Mouse (Mus musculus): ENCODE data around the gene Plekhg3. TPM values are rescaled to one million over a fixed set of nuclear protein-coding genes. Genes with fewer than 3 reads are reported as not detected.

The Plekhg3 gene
- polyA plus RNA-seq, 1 experiment from 2014 or later, result 2.1 TPM

GRCm38 (mm10) chr12:76556745-76557389 lies 26.2 kb downstream of the Plekhg3 start:
- TF ChIP-seq EP300 (IDR thresholded peaks at IDR 0.05), result no peak
- no peak for TF ChIP-seq CTCF (IDR thresholded peaks at IDR 0.05)
- H3K4me2 ChIP-seq (replicated peaks; ENCODE audit: low read depth, low read length), result no peak overlapping the region
- WGBS, result 57% methylated on average over 6 of the region's 6 CpGs
- H3K27ac ChIP-seq (ENCODE audit: low read length), result no peak overlapping the region
- ATAC-seq, result no peak
- H3K36me3 ChIP-seq (ENCODE audit: insufficient read depth, low read length), result no peaks in the 10 kb centered on the region
- no peaks in the 10 kb centered on the region for H3K4me1 ChIP-seq (ENCODE audit: insufficient read depth, low read depth, low read length)
- no peaks in the 10 kb centered on the region for H3K27me3 ChIP-seq (replicated peaks; ENCODE audit: insufficient read depth, low read length)
- DNase-seq (ENCODE audit: low spot score), result no peak
- H3K9ac ChIP-seq (replicated peaks; ENCODE audit: low read depth), result no peak overlapping the region
- H3K9me3 ChIP-seq (ENCODE audit: low read length), result no peaks in the 10 kb centered on the region
- no peak overlapping the region for H3K4me3 ChIP-seq (ENCODE audit: low read depth, low read length)

DNA sequence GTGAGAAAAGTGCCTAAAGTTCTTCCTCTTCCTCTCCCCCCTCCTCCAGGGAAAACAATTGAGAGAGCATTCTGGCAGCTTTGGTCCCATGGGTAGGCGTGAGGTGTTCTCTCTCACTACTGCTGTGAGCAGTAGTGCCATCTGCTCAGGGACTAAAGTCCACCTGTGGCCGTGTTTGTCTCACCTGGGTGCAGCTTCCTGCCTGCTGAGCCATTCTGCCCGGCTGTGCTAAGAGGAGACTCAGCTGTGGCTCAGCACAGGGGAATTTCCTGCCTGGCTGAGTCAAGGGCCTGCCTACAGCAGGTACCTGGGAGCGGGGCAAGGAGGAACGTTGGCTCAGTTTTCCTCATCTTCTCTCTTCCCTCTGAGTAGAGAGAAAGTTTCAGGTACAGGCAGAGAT lies 27.5 kb downstream of the Plekhg3 start:
- TF ChIP-seq EP300 (IDR thresholded peaks at IDR 0.05), result no peak
- TF ChIP-seq CTCF (IDR thresholded peaks at IDR 0.05), result no peak
- Histone ChIP-seq H3K9ac (replicated peaks; ENCODE audit: low read depth) (no peak overlapping the region), H3K4me3 (ENCODE audit: low read depth, low read length) (no peak overlapping the region), H3K4me1 (ENCODE audit: insufficient read depth, low read depth, low read length) (no peaks in the 10 kb centered on the region), H3K27ac (ENCODE audit: low read length) (no peak overlapping the region), H3K36me3 (ENCODE audit: insufficient read depth, low read length) (no peaks in the 10 kb centered on the region), H3K4me2 (replicated peaks; ENCODE audit: low read depth, low read length) (no peak overlapping the region), H3K9me3 (ENCODE audit: low read length) (no peaks in the 10 kb centered on the region), H3K27me3 (replicated peaks; ENCODE audit: insufficient read depth, low read length) (no peaks in the 10 kb centered on the region)
- ATAC-seq (no peak), DNase-seq (ENCODE audit: low spot score) (no peak)
- WGBS, result 40% methylated on average over 5 of the region's 5 CpGs

- Histone ChIP-seq H3K4me3 (ENCODE audit: low read depth, low read length) (no peak overlapping the region), H3K27ac (ENCODE audit: low read length) (no peak overlapping the region), H3K9ac (replicated peaks; ENCODE audit: low read depth) (no peak overlapping the region), H3K27me3 (replicated peaks; ENCODE audit: insufficient read depth, low read length) (no peaks in the 10 kb centered on the region), H3K9me3 (ENCODE audit: low read length) (no peaks in the 10 kb centered on the region), H3K4me1 (ENCODE audit: insufficient read depth, low read depth, low read length) (no peaks in the 10 kb centered on the region), H3K36me3 (ENCODE audit: insufficient read depth, low read length) (no peaks in the 10 kb centered on the region), H3K4me2 (replicated peaks; ENCODE audit: low read depth, low read length) (no peak overlapping the region)
- TF ChIP-seq CTCF (IDR thresholded peaks at IDR 0.05) (no peak), EP300 (IDR thresholded peaks at IDR 0.05) (no peak)
- WGBS, result 71% methylated on average over 4 of the region's 4 CpGs
- DNase-seq (ENCODE audit: low spot score), result no peak
- no peak; the same call in 1 of the 2 replicates for ATAC-seq
These were observed 31.5 kb downstream of the Plekhg3 start for GRCm38 (mm10) chr12:76562196-76562595.

DNA sequence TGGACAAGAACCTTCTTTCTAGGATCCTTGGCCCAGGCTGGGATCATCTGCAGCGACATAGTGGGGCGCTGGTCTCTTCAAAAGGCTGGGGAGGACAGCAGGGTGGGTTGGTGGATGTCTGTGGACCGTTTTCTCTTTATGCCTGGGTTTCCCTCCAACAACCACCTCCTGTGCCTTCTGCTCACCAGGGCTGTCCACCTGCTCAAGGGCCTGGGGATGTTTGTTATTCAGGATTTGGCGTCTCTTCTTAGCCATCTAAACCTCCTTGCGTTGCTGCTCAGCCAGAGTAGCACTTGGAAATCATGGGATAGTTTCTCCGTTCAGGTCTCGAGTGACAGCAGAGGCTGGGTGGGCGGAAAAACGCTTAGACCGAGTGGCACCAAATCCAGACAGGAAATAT lies 35.6 kb downstream of the Plekhg3 start:
- Histone ChIP-seq H3K27me3 (replicated peaks; ENCODE audit: insufficient read depth, low read length) (no peaks in the 10 kb centered on the region), H3K27ac (ENCODE audit: low read length) (no peak overlapping the region), H3K36me3 (ENCODE audit: insufficient read depth, low read length) (no peaks in the 10 kb centered on the region), H3K9ac (replicated peaks; ENCODE audit: low read depth) (no peak overlapping the region), H3K4me2 (replicated peaks; ENCODE audit: low read depth, low read length) (no peak overlapping the region), H3K4me1 (ENCODE audit: insufficient read depth, low read depth, low read length) (no peaks in the 10 kb centered on the region), H3K4me3 (ENCODE audit: low read depth, low read length) (no peak overlapping the region), H3K9me3 (ENCODE audit: low read length) (no peaks in the 10 kb centered on the region)
- ATAC-seq (no peak), DNase-seq (ENCODE audit: low spot score) (no peak)
- TF ChIP-seq CTCF (IDR thresholded peaks at IDR 0.05) (no peak), EP300 (IDR thresholded peaks at IDR 0.05) (no peak)
- 82% methylated on average over 10 of the region's 10 CpGs for WGBS

DNA sequence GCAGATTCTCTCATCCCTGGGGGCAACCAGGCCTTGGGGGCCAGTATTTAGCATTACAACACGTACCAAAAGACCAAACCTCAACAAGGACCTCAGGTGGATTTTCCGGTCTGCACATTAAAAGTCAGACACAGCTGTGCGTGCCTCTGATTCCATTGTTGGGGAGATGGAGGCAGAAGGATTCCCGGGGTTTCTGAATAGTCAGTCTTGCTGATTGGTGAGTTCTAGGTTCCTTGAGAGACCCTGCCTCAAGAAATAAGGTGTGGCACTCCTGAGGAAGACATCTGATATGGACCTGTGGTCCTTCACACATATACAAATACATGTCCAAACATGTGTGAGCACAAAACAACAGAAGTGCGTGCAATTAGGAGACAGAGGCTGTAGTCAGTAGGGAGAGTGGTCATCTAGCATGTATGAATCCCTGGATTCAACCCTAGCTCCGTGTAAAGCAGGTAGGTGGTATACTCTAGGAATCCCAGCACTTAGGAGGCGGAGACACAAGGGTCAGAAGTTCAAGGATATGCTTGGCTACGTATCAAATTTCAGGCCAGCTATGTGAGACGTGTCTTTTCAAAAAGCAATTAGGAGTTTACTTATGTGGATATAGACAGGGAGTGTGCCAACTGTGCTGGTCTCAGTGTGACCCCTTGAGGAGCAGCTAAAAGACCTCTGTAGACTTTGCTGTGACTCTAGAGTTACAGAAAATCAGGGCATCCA lies 39.7 kb downstream of the Plekhg3 start:
- no peak for DNase-seq (ENCODE audit: low spot score)
- ATAC-seq, result no peak
- 63% methylated on average over 9 of the region's 9 CpGs for WGBS
- Histone ChIP-seq H3K4me3 (ENCODE audit: low read depth, low read length) (no peak overlapping the region), H3K9ac (replicated peaks; ENCODE audit: low read depth) (no peak overlapping the region), H3K9me3 (ENCODE audit: low read length) (no peaks in the 10 kb centered on the region), H3K36me3 (ENCODE audit: insufficient read depth, low read length) (no peaks in the 10 kb centered on the region), H3K27me3 (replicated peaks; ENCODE audit: insufficient read depth, low read length) (no peaks in the 10 kb centered on the region), H3K27ac (ENCODE audit: low read length) (no peak overlapping the region), H3K4me1 (ENCODE audit: insufficient read depth, low read depth, low read length) (no peaks in the 10 kb centered on the region), H3K4me2 (replicated peaks; ENCODE audit: low read depth, low read length) (no peak overlapping the region)
- TF ChIP-seq EP300 (IDR thresholded peaks at IDR 0.05), result no peak
- TF ChIP-seq CTCF (IDR thresholded peaks at IDR 0.05), result no peak

- H3K4me1 ChIP-seq (ENCODE audit: insufficient read depth, low read depth, low read length), result no peaks in the 10 kb centered on the region
- H3K27me3 ChIP-seq (replicated peaks; ENCODE audit: insufficient read depth, low read length), result no peaks in the 10 kb centered on the region
- ATAC-seq (no peak), DNase-seq (ENCODE audit: low spot score) (no peak)
- H3K9me3 ChIP-seq (ENCODE audit: low read length), result no peaks in the 10 kb centered on the region
- H3K4me3 ChIP-seq (ENCODE audit: low read depth, low read length), result no peak overlapping the region
- 86% methylated on average over 10 of the region's 10 CpGs for WGBS
- H3K36me3 ChIP-seq (ENCODE audit: insufficient read depth, low read length), result no peaks in the 10 kb centered on the region
- H3K4me2 ChIP-seq (replicated peaks; ENCODE audit: low read depth, low read length), result no peak overlapping the region
- H3K9ac ChIP-seq (replicated peaks; ENCODE audit: low read depth), result no peak overlapping the region
- H3K27ac ChIP-seq (ENCODE audit: low read length), result no peak overlapping the region
- TF ChIP-seq CTCF (IDR thresholded peaks at IDR 0.05) (peak; percentile 33), EP300 (IDR thresholded peaks at IDR 0.05) (no peak)
These were observed 40.6 kb downstream of the Plekhg3 start for GRCm38 (mm10) chr12:76571266-76571665.
